Mouse (Mus musculus): ENCODE data around the gene Iqcf1. TPM values are rescaled to one million over a fixed set of nuclear protein-coding genes. Genes with fewer than 3 reads are reported as not detected.

Gene Iqcf1
- total and polyA plus RNA-seq, 3 experiments, result not detected

DNA sequence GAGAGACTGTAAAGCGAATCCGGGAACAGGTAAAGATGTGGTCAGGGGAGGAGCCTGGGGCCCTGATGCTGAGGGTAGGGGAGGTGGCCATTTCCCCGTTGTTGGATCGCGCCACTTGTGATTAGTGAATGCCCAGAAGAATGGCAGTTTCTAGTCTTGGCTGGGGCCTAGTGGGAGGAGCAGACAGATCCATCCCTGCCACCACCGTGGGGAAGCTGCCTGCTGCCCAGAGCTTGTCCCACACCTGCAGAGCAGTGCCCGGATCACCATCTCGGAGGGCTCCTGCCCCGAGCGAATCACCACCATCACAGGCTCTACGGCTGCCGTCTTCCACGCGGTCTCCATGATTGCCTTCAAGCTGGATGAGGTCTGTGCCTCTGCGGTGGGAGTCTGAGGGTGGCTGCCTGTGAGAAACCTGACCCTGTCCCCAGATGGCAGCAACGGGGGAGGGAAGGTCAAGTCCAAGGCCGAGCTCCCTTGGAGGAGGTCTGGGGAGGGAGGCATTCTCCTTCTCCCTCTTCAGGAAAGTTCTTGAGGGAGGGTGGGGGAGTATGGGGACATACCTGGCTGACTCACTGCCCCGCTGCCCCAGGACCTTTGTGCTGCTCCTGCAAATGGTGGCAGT, 39.3 kb upstream of the Iqcf1 start:
- no peaks in the 10 kb centered on the region for H3K27me3 ChIP-seq (replicated peaks)
- dilution Hi-C loops (cut with MboI; ENCODE audit: extremely low pct_ligation_motif_present, extremely low pct_unique_long_range_greater_than_20kb, low sequenced_read_pairs), result no loop called here
- no peak overlapping the region for H3K27ac ChIP-seq (ENCODE audit: insufficient read depth, low read depth)
- peaks cover 42 to 82% of the 10 kb centered on the region in 2 experiments for H3K36me3 ChIP-seq (replicated peaks in 1 of 2; ENCODE audit: control insufficient read depth in 1 of 2, insufficient read depth in 1 of 2, low read length in 1 of 2)
- H3K9me3 ChIP-seq (replicated peaks; ENCODE audit: low read length), result peaks cover 12% of the 10 kb centered on the region
- in situ Hi-C loops (cut with MboI; ENCODE audit: low pct_ligation_motif_present, low pct_unique_long_range_greater_than_20kb, low sequenced_read_pairs), result no loop called here
- no peaks in the 10 kb centered on the region for H3K79me2 ChIP-seq (replicated peaks; ENCODE audit: control insufficient read depth, extremely low read depth, insufficient read depth, poor library complexity, severe bottlenecking)
- H3K4me1 ChIP-seq (ENCODE audit: control insufficient read depth in 1 of 2, insufficient read depth in 2 of 2), result peaks cover 10 to 33% of the 10 kb centered on the region in 2 experiments
- TF ChIP-seq KAT2A (IDR thresholded peaks at IDR 0.05; ENCODE audit: insufficient replicate concordance, low read length), result no peak
- TF ChIP-seq CHD1 (IDR thresholded peaks at IDR 0.05; ENCODE audit: low read depth, low read length), result no peak
- no peak for TF ChIP-seq TBP (conservative IDR thresholded peaks at IDR 0.05; ENCODE audit: low read depth, low read length)
- no peak for TF ChIP-seq ELF1 (IDR thresholded peaks at IDR 0.05; ENCODE audit: low read depth, low read length)
- TF ChIP-seq RCOR1 (conservative IDR thresholded peaks at IDR 0.05; ENCODE audit: low read depth, low read length), result no peak
- no peak for TF ChIP-seq CHD2 (IDR thresholded peaks at IDR 0.05; ENCODE audit: low read length)
- TF ChIP-seq POLR2A (IDR thresholded peaks at IDR 0.05; ENCODE audit: low read depth, low read length), result no peak
- TF ChIP-seq ZMIZ1 (IDR thresholded peaks at IDR 0.05; ENCODE audit: low read depth, low read length), result no peak
- H3K9ac ChIP-seq (ENCODE audit: insufficient read depth, low read depth), result no peak overlapping the region
- no peak for DNase-seq (ENCODE audit: extremely low read depth)
- no peak overlapping the region for H3K4me2 ChIP-seq (ENCODE audit: insufficient read depth, low read depth, poor library complexity, severe bottlenecking)
- H3K4me3 ChIP-seq (replicated peaks in 1 of 3; ENCODE audit: low read depth in 2 of 3, low read length in 2 of 3, poor library complexity in 1 of 3), result no peak overlapping the region

DNA sequence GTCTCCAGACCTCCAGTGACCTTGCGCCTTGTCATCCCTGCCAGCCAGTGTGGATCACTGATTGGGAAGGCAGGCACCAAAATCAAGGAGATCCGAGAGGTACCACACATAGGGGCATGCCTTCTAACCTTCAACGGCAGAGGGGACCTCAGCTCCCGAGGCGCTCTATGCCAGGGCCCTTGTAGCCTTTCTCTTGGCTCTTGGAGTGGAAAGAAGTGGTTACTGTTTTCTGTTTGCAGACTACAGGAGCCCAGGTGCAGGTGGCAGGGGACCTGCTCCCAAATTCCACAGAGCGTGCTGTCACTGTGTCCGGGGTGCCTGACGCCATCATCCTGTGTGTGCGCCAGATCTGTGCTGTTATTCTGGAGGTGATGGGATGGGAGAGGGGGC, 38.7 kb upstream of the Iqcf1 start:
- no peak overlapping the region for H3K4me3 ChIP-seq (replicated peaks in 1 of 3; ENCODE audit: low read depth in 2 of 3, low read length in 2 of 3, poor library complexity in 1 of 3)
- peaks cover 10 to 28% of the 10 kb centered on the region in 2 experiments for H3K4me1 ChIP-seq (ENCODE audit: control insufficient read depth in 1 of 2, insufficient read depth in 2 of 2)
- in situ Hi-C loops (cut with MboI; ENCODE audit: low pct_ligation_motif_present, low pct_unique_long_range_greater_than_20kb, low sequenced_read_pairs) (no loop called here), dilution Hi-C loops (cut with MboI; ENCODE audit: extremely low pct_ligation_motif_present, extremely low pct_unique_long_range_greater_than_20kb, low sequenced_read_pairs) (no loop called here)
- H3K4me2 ChIP-seq (ENCODE audit: insufficient read depth, low read depth, poor library complexity, severe bottlenecking), result no peak overlapping the region
- H3K36me3 ChIP-seq (replicated peaks in 1 of 2; ENCODE audit: control insufficient read depth in 1 of 2, insufficient read depth in 1 of 2, low read length in 1 of 2), result peaks cover 45 to 87% of the 10 kb centered on the region in 2 experiments
- no peaks in the 10 kb centered on the region for H3K27me3 ChIP-seq (replicated peaks)
- H3K79me2 ChIP-seq (replicated peaks; ENCODE audit: control insufficient read depth, extremely low read depth, insufficient read depth, poor library complexity, severe bottlenecking), result no peaks in the 10 kb centered on the region
- DNase-seq (ENCODE audit: extremely low read depth), result no peak
- H3K9ac ChIP-seq (ENCODE audit: insufficient read depth, low read depth), result no peak overlapping the region
- no peak overlapping the region for H3K27ac ChIP-seq (ENCODE audit: insufficient read depth, low read depth)
- TF ChIP-seq RAD21 (IDR thresholded peaks at IDR 0.05; ENCODE audit: low read depth, low read length), result no peak
- no peak for TF ChIP-seq NRF1 (IDR thresholded peaks at IDR 0.05; ENCODE audit: low read depth, low read length)
- TF ChIP-seq ZC3H11A (IDR thresholded peaks at IDR 0.05; ENCODE audit: low read depth, low read length), result no peak
- TF ChIP-seq MAX (IDR thresholded peaks at IDR 0.05; ENCODE audit: low read length), result no peak
- no peak for TF ChIP-seq ELF1 (IDR thresholded peaks at IDR 0.05; ENCODE audit: low read depth, low read length)
- no peak for TF ChIP-seq MEF2A (IDR thresholded peaks at IDR 0.05; ENCODE audit: borderline replicate concordance, low read depth, low read length)
- TF ChIP-seq CHD1 (IDR thresholded peaks at IDR 0.05; ENCODE audit: low read depth, low read length), result no peak
- TF ChIP-seq POLR2AphosphoS2 (IDR thresholded peaks at IDR 0.05; ENCODE audit: low read depth, low read length), result no peak
- peaks cover 16% of the 10 kb centered on the region for H3K9me3 ChIP-seq (replicated peaks; ENCODE audit: low read length)
